ENCODE assay signal across 14 mouse cellular contexts in the genomic region with DNA sequence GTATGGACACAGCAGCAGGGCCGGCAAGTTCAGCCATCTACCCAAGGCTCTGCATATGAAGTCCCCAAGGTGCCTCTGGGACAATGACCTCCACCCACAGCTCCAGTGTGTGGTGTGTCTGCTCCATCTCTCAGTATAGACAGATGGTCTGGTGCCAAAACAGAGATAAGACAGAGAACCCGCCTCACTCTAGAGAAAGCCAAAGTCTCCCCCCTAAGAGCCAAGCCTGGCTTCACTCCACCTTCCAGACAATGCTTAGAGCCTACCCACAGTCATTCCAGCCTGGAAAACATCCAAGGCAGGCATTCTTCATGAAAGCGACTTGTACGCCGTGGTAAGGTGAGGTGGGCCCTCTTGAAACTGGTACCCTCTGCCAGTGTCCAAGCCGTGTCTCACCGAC.
A peak's percentile ranks its signal among the peaks of the same experiment; 100 is the strongest.
DNase-seq lines count a peak whose midpoint lies in the region; ATAC-seq and TF ChIP-seq lines count a peak whose summit lies in the region.
"Had no signal": no experiment of that assay in that cellular context is flagged by ENCODE, and none has a peak within 500 bp of the region (broad histone marks: within the 10 kb centered on the region; RNA-seq: fewer than 3 reads in every experiment).

No protein-coding gene starts in this region.

- no peaks in the 10 kb centered on the region for H3K36me3 ChIP-seq in heart, embryonic 10.5 days
- H3K36me3 ChIP-seq in limb, embryonic 14.5 days (ENCODE audit: control insufficient read depth, insufficient read depth, low read length) = no peaks in the 10 kb centered on the region
- H3K36me3 ChIP-seq: liver, embryonic 13.5 days; neural tube, embryonic 12.5 days had no signal

- H3K27ac ChIP-seq in heart, embryonic 10.5 days = peak overlapping the region; percentile 29; the same call in 1 of the 2 replicates
- 0 out of 2 replicates have a peak overlapping the region, but pooled peaks have one; percentile 15 for H3K27ac ChIP-seq in limb, embryonic 14.5 days (replicated peaks; ENCODE audit: low read depth, low read length)
- H3K27ac ChIP-seq: hindbrain, embryonic 14.5 days; left cerebral cortex, adult 2 months; liver, embryonic 13.5 days; neural tube, embryonic 12.5 days had no signal

- H3K4me2 ChIP-seq in limb, embryonic 14.5 days (replicated peaks; ENCODE audit: low read depth, low read length, severe bottlenecking) = no peak overlapping the region
- H3K4me2 ChIP-seq: hindbrain, embryonic 14.5 days; liver, embryonic 13.5 days; neural tube, embryonic 12.5 days had no signal

- WGBS in heart, embryonic 10.5 days = 59% methylated on average over 7 of the region's 7 CpGs
- WGBS in limb, embryonic 14.5 days = 58% methylated on average over 7 of the region's 7 CpGs

- peak; percentile 96 for DNase-seq in heart, adult 11 months
- no peak for DNase-seq in heart, postnatal 25 days (ENCODE audit: low spot score)
- peak; percentile 16 for DNase-seq in lung, postnatal 10 days
- no peak for DNase-seq in lung, postnatal 36 days
- no peak for DNase-seq in heart, embryonic 10.5 days (ENCODE audit: low spot score)
- DNase-seq in limb, embryonic 14.5 days (ENCODE audit: low spot score) = no peak
- DNase-seq in embryo, embryonic 10.5 days (ENCODE audit: low spot score) = no peak
- DNase-seq in thymus, adult 18-20 months = no peak
- DNase-seq: cerebellum, adult 9-11 months; liver, embryonic 13.5 days; right cerebral cortex, postnatal 14 days had no signal

- H3K4me1 ChIP-seq in heart, embryonic 10.5 days = peaks cover 25% of the 10 kb centered on the region
- peaks cover 21% of the 10 kb centered on the region for H3K4me1 ChIP-seq in limb, embryonic 14.5 days (ENCODE audit: control insufficient read depth, insufficient read depth, low read length)
- H3K4me1 ChIP-seq: liver, embryonic 13.5 days; neural tube, embryonic 12.5 days had no signal

- intact Hi-C loops in heart, postnatal 25 days (cut with DNase I) = no loop called here

- H3K4me3 ChIP-seq in heart, embryonic 10.5 days = no peak overlapping the region
- no peak overlapping the region for H3K4me3 ChIP-seq in limb, embryonic 14.5 days (replicated peaks; ENCODE audit: low read length)
- H3K4me3 ChIP-seq: left cerebral cortex, adult 2 months; liver, embryonic 13.5 days; neural tube, embryonic 12.5 days had no signal

- no peak overlapping the region for H3K9ac ChIP-seq in limb, embryonic 14.5 days (ENCODE audit: low read depth, low read length, severe bottlenecking)
- H3K9ac ChIP-seq: hindbrain, embryonic 14.5 days; liver, embryonic 13.5 days; neural tube, embryonic 12.5 days had no signal

- no peaks in the 10 kb centered on the region for H3K9me3 ChIP-seq in heart, embryonic 10.5 days
- no peaks in the 10 kb centered on the region for H3K9me3 ChIP-seq in limb, embryonic 14.5 days (ENCODE audit: control insufficient read depth, low read length)
- H3K9me3 ChIP-seq: neural tube, embryonic 12.5 days had no signal

- ATAC-seq in limb, embryonic 14.5 days (ENCODE audit: low FRiP score, low read depth) = no peak

- H3K27me3 ChIP-seq in heart, embryonic 10.5 days (ENCODE audit: insufficient read depth, poor library complexity, severe bottlenecking) = no peaks in the 10 kb centered on the region
- no peaks in the 10 kb centered on the region for H3K27me3 ChIP-seq in limb, embryonic 14.5 days (ENCODE audit: control insufficient read depth, insufficient read depth, low read length)
- H3K27me3 ChIP-seq: liver, embryonic 13.5 days; neural tube, embryonic 12.5 days had no signal

- TF ChIP-seq POLR2A in limb, embryonic 14.5 days (IDR thresholded peaks at IDR 0.05; ENCODE audit: borderline replicate concordance, extremely low read depth, insufficient read depth, insufficient read length) = no peak

Comparison
In these comparisons a context has a peak if more than half of its experiments do, and no peak if none do; other contexts are left out.
1. DNase-seq: peak in heart, adult 11 months (single experiment) and lung, postnatal 10 days (single experiment); none in heart, postnatal 25 days (single experiment), lung, postnatal 36 days (single experiment), heart, embryonic 10.5 days (single experiment), limb, embryonic 14.5 days (single experiment), embryo, embryonic 10.5 days (single experiment) and thymus, adult 18-20 months (0 of 2).